Comparison of ENCODE assay signal across 8 mouse cellular contexts in genomic region chr11:21453308-21454106, GRCm38 (mm10).
A peak's percentile ranks its signal among the peaks of the same experiment; 100 is the strongest.
DNase-seq lines count a peak whose midpoint lies in the region; ATAC-seq and TF ChIP-seq lines count a peak whose summit lies in the region.

No protein-coding gene starts in this region.

- ATAC-seq in forebrain, embryonic 13.5 days: peak; percentile 69
- no peak for ATAC-seq in forebrain, embryonic 11.5 days (replicated peaks; ENCODE audit: low FRiP score)
- no peak for ATAC-seq in liver, postnatal 0 days
- ATAC-seq in liver, embryonic 12.5 days: no peak
- ATAC-seq in hindbrain, postnatal 0 days: no peak
- peak; percentile 75 for ATAC-seq in monocyte, adult 5-6 weeks (replicated peaks; ENCODE audit: insufficient number of reproducible peaks, low FRiP score, low TSS enrichment, poor library complexity, severe bottlenecking)
- ATAC-seq in neural tube, embryonic 15.5 days (ENCODE audit: low FRiP score): no peak

- no peaks in the 10 kb centered on the region for H3K36me3 ChIP-seq in forebrain, embryonic 13.5 days (ENCODE audit: poor library complexity, severe bottlenecking)
- no peaks in the 10 kb centered on the region for H3K36me3 ChIP-seq in forebrain, embryonic 11.5 days (ENCODE audit: control insufficient read depth, insufficient read depth, low read length)
- H3K36me3 ChIP-seq in liver, postnatal 0 days (replicated peaks; ENCODE audit: insufficient read depth, low read length): no peaks in the 10 kb centered on the region
- no peaks in the 10 kb centered on the region for H3K36me3 ChIP-seq in liver, embryonic 12.5 days
- no peaks in the 10 kb centered on the region for H3K36me3 ChIP-seq in hindbrain, postnatal 0 days (ENCODE audit: insufficient read depth, low read length)
- no peaks in the 10 kb centered on the region for H3K36me3 ChIP-seq in neural tube, embryonic 15.5 days

- no peaks in the 10 kb centered on the region for H3K9me3 ChIP-seq in forebrain, embryonic 13.5 days (replicated peaks)
- no peaks in the 10 kb centered on the region for H3K9me3 ChIP-seq in forebrain, embryonic 11.5 days (ENCODE audit: control insufficient read depth, low read length)
- no peaks in the 10 kb centered on the region for H3K9me3 ChIP-seq in liver, postnatal 0 days (ENCODE audit: low read length)
- H3K9me3 ChIP-seq in liver, embryonic 12.5 days (replicated peaks): no peaks in the 10 kb centered on the region
- H3K9me3 ChIP-seq in hindbrain, postnatal 0 days (ENCODE audit: low read length): no peaks in the 10 kb centered on the region
- H3K9me3 ChIP-seq in neural tube, embryonic 15.5 days (replicated peaks): no peaks in the 10 kb centered on the region

- TF ChIP-seq EP300 in liver, postnatal 0 days (IDR thresholded peaks at IDR 0.05; ENCODE audit: low read depth): no peak

- H3K9ac ChIP-seq in forebrain, embryonic 13.5 days: no peak overlapping the region
- H3K9ac ChIP-seq in forebrain, embryonic 11.5 days (ENCODE audit: low read length): no peak overlapping the region
- no peak overlapping the region for H3K9ac ChIP-seq in liver, postnatal 0 days (replicated peaks)
- H3K9ac ChIP-seq in liver, embryonic 12.5 days: no peak overlapping the region
- no peak overlapping the region for H3K9ac ChIP-seq in hindbrain, postnatal 0 days (replicated peaks; ENCODE audit: low read length)
- H3K9ac ChIP-seq in neural tube, embryonic 15.5 days (replicated peaks): no peak overlapping the region

- no peak overlapping the region for H3K4me2 ChIP-seq in forebrain, embryonic 13.5 days
- no peak overlapping the region for H3K4me2 ChIP-seq in forebrain, embryonic 11.5 days (ENCODE audit: low read depth, low read length, severe bottlenecking)
- no peak overlapping the region for H3K4me2 ChIP-seq in liver, postnatal 0 days (ENCODE audit: low read depth, low read length)
- no peak overlapping the region for H3K4me2 ChIP-seq in liver, embryonic 12.5 days
- H3K4me2 ChIP-seq in hindbrain, postnatal 0 days (ENCODE audit: low read depth, low read length): no peak overlapping the region
- H3K4me2 ChIP-seq in neural tube, embryonic 15.5 days: no peak overlapping the region

- no peak overlapping the region for H3K4me3 ChIP-seq in forebrain, embryonic 13.5 days
- no peak overlapping the region for H3K4me3 ChIP-seq in forebrain, embryonic 11.5 days (ENCODE audit: low read depth, low read length)
- no peak overlapping the region for H3K4me3 ChIP-seq in liver, postnatal 0 days (ENCODE audit: low read depth, low read length)
- H3K4me3 ChIP-seq in liver, embryonic 12.5 days: no peak overlapping the region
- no peak overlapping the region for H3K4me3 ChIP-seq in hindbrain, postnatal 0 days (ENCODE audit: low read length)
- H3K4me3 ChIP-seq in neural tube, embryonic 15.5 days (replicated peaks): no peak overlapping the region

- 79% methylated on average over 3 of the region's 4 CpGs for WGBS in forebrain, embryonic 13.5 days
- 78% methylated on average over 3 of the region's 4 CpGs for WGBS in forebrain, embryonic 11.5 days
- 61% methylated on average over 3 of the region's 4 CpGs for WGBS in liver, postnatal 0 days (ENCODE audit: insufficient replicate concordance)
- 63% methylated on average over 3 of the region's 4 CpGs for WGBS in liver, embryonic 12.5 days (ENCODE audit: insufficient replicate concordance)
- 73% methylated on average over 3 of the region's 4 CpGs for WGBS in hindbrain, postnatal 0 days
- 80% methylated on average over 3 of the region's 4 CpGs for WGBS in neural tube, embryonic 15.5 days

- H3K27ac ChIP-seq in forebrain, embryonic 13.5 days: no peak overlapping the region
- H3K27ac ChIP-seq in forebrain, embryonic 11.5 days (ENCODE audit: low read depth, low read length): no peak overlapping the region
- H3K27ac ChIP-seq in liver, postnatal 0 days (ENCODE audit: low read depth): no peak overlapping the region
- H3K27ac ChIP-seq in liver, embryonic 12.5 days: no peak overlapping the region
- H3K27ac ChIP-seq in hindbrain, postnatal 0 days: no peak overlapping the region
- H3K27ac ChIP-seq in neural tube, embryonic 15.5 days (replicated peaks): no peak overlapping the region

- DNase-seq in forebrain, embryonic 11.5 days (ENCODE audit: low spot score): no peak
- DNase-seq in liver, postnatal 0 days: no peak
- peak; percentile 76 for DNase-seq in adipocyte (ENCODE audit: low spot score)
- DNase-seq in hindbrain, postnatal 0 days (ENCODE audit: low spot score): peak; percentile 66

- no peaks in the 10 kb centered on the region for H3K27me3 ChIP-seq in forebrain, embryonic 13.5 days
- H3K27me3 ChIP-seq in forebrain, embryonic 11.5 days (ENCODE audit: control insufficient read depth, insufficient read depth, low read length): no peaks in the 10 kb centered on the region
- no peaks in the 10 kb centered on the region for H3K27me3 ChIP-seq in liver, postnatal 0 days (ENCODE audit: insufficient read depth, low read length)
- no peaks in the 10 kb centered on the region for H3K27me3 ChIP-seq in liver, embryonic 12.5 days (replicated peaks)
- H3K27me3 ChIP-seq in hindbrain, postnatal 0 days (ENCODE audit: insufficient read depth, low read length): no peaks in the 10 kb centered on the region
- no peaks in the 10 kb centered on the region for H3K27me3 ChIP-seq in neural tube, embryonic 15.5 days (replicated peaks)

- TF ChIP-seq CTCF in liver, postnatal 0 days (IDR thresholded peaks at IDR 0.05; ENCODE audit: low read depth): peak; percentile 62
- peak; percentile 59 for TF ChIP-seq CTCF in hindbrain, postnatal 0 days (IDR thresholded peaks at IDR 0.05; ENCODE audit: low read depth)

- no peaks in the 10 kb centered on the region for H3K4me1 ChIP-seq in forebrain, embryonic 13.5 days
- H3K4me1 ChIP-seq in forebrain, embryonic 11.5 days (replicated peaks; ENCODE audit: control insufficient read depth, insufficient read depth, low read length): no peaks in the 10 kb centered on the region
- no peaks in the 10 kb centered on the region for H3K4me1 ChIP-seq in liver, postnatal 0 days (ENCODE audit: insufficient read depth)
- no peaks in the 10 kb centered on the region for H3K4me1 ChIP-seq in liver, embryonic 12.5 days
- H3K4me1 ChIP-seq in hindbrain, postnatal 0 days (ENCODE audit: insufficient read depth, low read length): no peaks in the 10 kb centered on the region
- H3K4me1 ChIP-seq in neural tube, embryonic 15.5 days: no peaks in the 10 kb centered on the region

Comparison
In these comparisons a context has a peak if more than half of its experiments do, and no peak if none do; other contexts are left out.
1. ATAC-seq: peak in forebrain, embryonic 13.5 days (single experiment) and monocyte, adult 5-6 weeks (single experiment); none in forebrain, embryonic 11.5 days (single experiment), liver, postnatal 0 days (single experiment), liver, embryonic 12.5 days (single experiment), hindbrain, postnatal 0 days (single experiment) and neural tube, embryonic 15.5 days (single experiment).
2. DNase-seq: peak in adipocyte (single experiment) and hindbrain, postnatal 0 days (single experiment); none in forebrain, embryonic 11.5 days (single experiment) and liver, postnatal 0 days (single experiment).